Mouse (Mus musculus) v-Abl transformed pro-B cells (cell line): Measurements from ENCODE around the gene Foxp1.

ENCODE experiments used
- in situ Hi-C, 2 experiments: fragments of 400-800 bp; cut with MboI; formaldehyde crosslinking; loops; one replicate each; pipeline ENCODE4 v1.15.1; 2025; ENCODE audit not compliant: unreplicated experiment in 2 of 2

The Foxp1 gene

GRCm38 (mm10) chr6:99402941-99403340, 119.6 kb downstream of the Foxp1 start:
- in situ Hi-C loops, result no loop called here

- in situ Hi-C loops, result no loop called here
Observed at GRCm38 (mm10) chr6:99402370-99402769, 120.2 kb downstream of the Foxp1 start.

- in situ Hi-C loops, result no loop called here
Observed at GRCm38 (mm10) chr6:99401801-99402200, 120.7 kb downstream of the Foxp1 start.

GRCm38 (mm10) chr6:99401211-99401610, 121.3 kb downstream of the Foxp1 start:
- in situ Hi-C loops, result no loop called here

GRCm38 (mm10) chr6:99395745-99396144, 126.8 kb downstream of the Foxp1 start:
- in situ Hi-C loops, result no loop called here

- in situ Hi-C loops, result no loop called here
Observed at GRCm38 (mm10) chr6:99394801-99395200, 127.7 kb downstream of the Foxp1 start.

- in situ Hi-C loops, result no loop called here
Observed at GRCm38 (mm10) chr6:99392484-99392883, 130.0 kb downstream of the Foxp1 start.

GRCm38 (mm10) chr6:99388741-99389675, 133.5 kb downstream of the Foxp1 start:
- in situ Hi-C loops, result loop anchor here (5.0 to 10.0 kb wide), 9 partner anchors 43 to 864 kb away; partner anchors contain the start of gene Foxp1 (in 1 of the 2)

GRCm38 (mm10) chr6:99388023-99388422, 134.5 kb downstream of the Foxp1 start:
- in situ Hi-C loops, result loop anchor here (5.0 to 10.0 kb wide), 9 partner anchors 44 to 863 kb away; partner anchors contain the start of gene Foxp1 (in 1 of the 2)

- in situ Hi-C loops, result loop anchor here (5.0 to 10.0 kb wide), 9 partner anchors 47 to 860 kb away; partner anchors contain the start of gene Foxp1 (in 1 of the 2)
Observed at GRCm38 (mm10) chr6:99385059-99385604, 137.4 kb downstream of the Foxp1 start.

GRCm38 (mm10) chr6:99383846-99384472, 138.6 kb downstream of the Foxp1 start:
- in situ Hi-C loops, result loop anchor here (5.0 to 10.0 kb wide), 4 partner anchors 71 to 859 kb away; no protein-coding TSS in a partner anchor

- in situ Hi-C loops, result loop anchor here (5.0 to 10.0 kb wide), 4 partner anchors 75 to 855 kb away; no protein-coding TSS in a partner anchor
Observed at GRCm38 (mm10) chr6:99380146-99380545, 142.4 kb downstream of the Foxp1 start.

GRCm38 (mm10) chr6:99378997-99379710, 143.4 kb downstream of the Foxp1 start:
- in situ Hi-C loops, result loop anchor here in 1 of 2 experiments (5.0 kb wide), 1 partner anchor 47 kb away; no protein-coding TSS in a partner anchor

GRCm38 (mm10) chr6:99377716-99378115, 144.8 kb downstream of the Foxp1 start:
- in situ Hi-C loops, result loop anchor here in 1 of 2 experiments (5.0 kb wide), 1 partner anchor 45 kb away; no protein-coding TSS in a partner anchor

- in situ Hi-C loops, result loop anchor here in 1 of 2 experiments (5.0 kb wide), 1 partner anchor 45 kb away; no protein-coding TSS in a partner anchor
Observed at GRCm38 (mm10) chr6:99377131-99377530, 145.4 kb downstream of the Foxp1 start.

GRCm38 (mm10) chr6:99376721-99377120, 145.8 kb downstream of the Foxp1 start:
- in situ Hi-C loops, result loop anchor here in 1 of 2 experiments (5.0 kb wide), 1 partner anchor 44 kb away; no protein-coding TSS in a partner anchor

GRCm38 (mm10) chr6:99375865-99376264, 146.7 kb downstream of the Foxp1 start:
- in situ Hi-C loops, result loop anchor here in 1 of 2 experiments (5.0 kb wide), 1 partner anchor 44 kb away; no protein-coding TSS in a partner anchor

- in situ Hi-C loops, result loop anchor here in 1 of 2 experiments (5.0 kb wide), 1 partner anchor 43 kb away; no protein-coding TSS in a partner anchor
Observed at GRCm38 (mm10) chr6:99375376-99375775, 147.1 kb downstream of the Foxp1 start.

GRCm38 (mm10) chr6:99374448-99375271, 147.9 kb downstream of the Foxp1 start:
- in situ Hi-C loops, result loop anchor here (5.0 kb wide), 3 partner anchors 37 to 72 kb away; no protein-coding TSS in a partner anchor
